Mouse (Mus musculus) myocyte (in vitro differentiated cells): Measurements from ENCODE around the gene Polr1d. TPM values are rescaled to one million over a fixed set of nuclear protein-coding genes. Genes with fewer than 3 reads are reported as not detected.

Source experiments
- H3K27me3 ChIP-seq: one replicate; pipeline ENCODE4 v1.6.1; 2011; ENCODE audit not compliant: control insufficient read depth, insufficient read depth, insufficient read length
- H3K36me3 ChIP-seq: one replicate; pipeline ENCODE4 v1.6.1; 2011; ENCODE audit not compliant: control insufficient read depth, insufficient read depth
- H3K4me2 ChIP-seq: one replicate; pipeline ENCODE4 v1.6.1; 2011; ENCODE audit warnings: low read depth, control low read depth
- H3K4me3 ChIP-seq: one replicate; pipeline ENCODE4 v1.5.1; 2011; ENCODE audit warnings: mild to moderate bottlenecking, control low read depth, moderate library complexity
- H3K79me2 ChIP-seq: one replicate; pipeline ENCODE4 v1.6.1; 2011; ENCODE audit not compliant: control insufficient read depth, insufficient read depth
- H3ac ChIP-seq: one replicate; pipeline ENCODE4 v1.6.1; 2011; ENCODE audit not compliant: control insufficient read depth, insufficient read length
- CEBPB ChIP-seq: IDR thresholded peaks from 2 replicates; pipeline ENCODE4 v1.6.1; 2011; ENCODE audit warnings: mild to moderate bottlenecking, moderate library complexity; ENCODE audit not compliant: poor library complexity, insufficient read depth, severe bottlenecking
- E2F4 ChIP-seq: IDR thresholded peaks from one replicate; pipeline ENCODE4 v1.6.1; 2011; ENCODE audit warnings: mild to moderate bottlenecking, control low read depth, moderate library complexity; ENCODE audit not compliant: insufficient read depth
- MAX ChIP-seq: IDR thresholded peaks from one replicate; pipeline ENCODE4 v1.6.1; 2011; ENCODE audit warnings: low read depth, mild to moderate bottlenecking, control low read depth
- MYOD1 ChIP-seq, 3 experiments: IDR thresholded peaks; one replicate each; pipeline ENCODE4 v1.6.1; 2011; ENCODE audit warnings: control low read depth in 2 of 3, low read depth in 2 of 3, mild to moderate bottlenecking in 2 of 3, moderate library complexity in 1 of 3; ENCODE audit not compliant: insufficient read length in 2 of 3, control insufficient read depth in 1 of 3
- MYOG ChIP-seq, 3 experiments: IDR thresholded peaks; one replicate each; pipeline ENCODE4 v1.6.1; 2011; ENCODE audit warnings: control low read depth in 2 of 3, low read depth in 2 of 3, mild to moderate bottlenecking in 2 of 3; ENCODE audit not compliant: insufficient read length in 2 of 3, control insufficient read depth in 1 of 3, insufficient read depth in 1 of 3
- POLR2A ChIP-seq: IDR thresholded peaks from one replicate; pipeline ENCODE4 v1.6.1; 2011; ENCODE audit warnings: low read depth, mild to moderate bottlenecking, control low read depth, moderate library complexity; ENCODE audit not compliant: insufficient read length
- POLR2AphosphoS2 ChIP-seq: IDR thresholded peaks from one replicate; pipeline ENCODE4 v1.6.1; 2011; ENCODE audit warnings: low read depth, control low read depth; ENCODE audit not compliant: insufficient read length
- REST ChIP-seq: IDR thresholded peaks from one replicate; pipeline ENCODE4 v1.6.1; 2011; ENCODE audit warnings: mild to moderate bottlenecking, control low read depth, moderate library complexity; ENCODE audit not compliant: insufficient read depth, insufficient read length
- SRF ChIP-seq: IDR thresholded peaks from one replicate; pipeline ENCODE4 v1.6.1; 2011; ENCODE audit warnings: low read depth; ENCODE audit not compliant: control insufficient read depth, insufficient read length
- TCF12 ChIP-seq: IDR thresholded peaks from one replicate; pipeline ENCODE4 v1.6.1; 2011; ENCODE audit warnings: mild to moderate bottlenecking, control low read depth; ENCODE audit not compliant: poor library complexity, insufficient read depth, severe bottlenecking
- TCF3 ChIP-seq: IDR thresholded peaks from one replicate; pipeline ENCODE4 v1.6.1; 2011; ENCODE audit warnings: low read depth, control low read depth; ENCODE audit not compliant: insufficient read length
- USF1 ChIP-seq: IDR thresholded peaks from one replicate; pipeline ENCODE4 v1.6.1; 2011; ENCODE audit warnings: low read depth, mild to moderate bottlenecking, control low read depth, moderate library complexity
- polyA plus RNA-seq: library from polyadenylated mRNA; unstranded; fragments of >200 nt; fragmentation: generic; extraction: Trizol; gene quantifications from one replicate; pipeline ENCODE4 v1.2.1, GENCODE M21; 2012; ENCODE audit warnings: missing spikeins

Polr1d gene
- polyA plus RNA-seq, 1 experiment = 92.4 TPM

GRCm38 (mm10) chr5:147056712-147057290, 20.0 kb upstream of the Polr1d start:
- TF ChIP-seq REST = no peak
- TF ChIP-seq USF1 = no peak
- TF ChIP-seq TCF3 = no peak
- no peak for TF ChIP-seq SRF
- no peak for TF ChIP-seq CEBPB
- TF ChIP-seq TCF12 = no peak
- no peak for TF ChIP-seq MYOD1 (IDR thresholded peaks at IDR 0.05; ENCODE audit: control insufficient read depth in 1 of 3, insufficient read length in 2 of 3, low read depth in 2 of 3)
- no peak for TF ChIP-seq MYOG (IDR thresholded peaks at IDR 0.05; ENCODE audit: control insufficient read depth in 1 of 3, insufficient read depth in 1 of 3, insufficient read length in 2 of 3, low read depth in 2 of 3)
- TF ChIP-seq POLR2AphosphoS2 = no peak
- TF ChIP-seq POLR2A = no peak
- no peak for TF ChIP-seq MAX
- TF ChIP-seq E2F4 = no peak
- Histone ChIP-seq H3K4me3 (no peak overlapping the region), H3ac (no peak overlapping the region), H3K4me2 (peak overlapping the region; percentile 67), H3K79me2 (peaks cover 2% of the 10 kb centered on the region), H3K36me3 (no peaks in the 10 kb centered on the region), H3K27me3 (no peaks in the 10 kb centered on the region)

GRCm38 (mm10) chr5:147057626-147058414, 19.0 kb upstream of the Polr1d start:
- Histone ChIP-seq H3K4me2 (peak overlapping the region; percentile 31), H3K27me3 (no peaks in the 10 kb centered on the region), H3ac (no peak overlapping the region), H3K36me3 (no peaks in the 10 kb centered on the region), H3K4me3 (no peak overlapping the region), H3K79me2 (peaks cover 9% of the 10 kb centered on the region)
- no peak for TF ChIP-seq MAX
- TF ChIP-seq SRF = no peak
- TF ChIP-seq USF1 = no peak
- no peak for TF ChIP-seq MYOD1 (IDR thresholded peaks at IDR 0.05; ENCODE audit: control insufficient read depth in 1 of 3, insufficient read length in 2 of 3, low read depth in 2 of 3)
- TF ChIP-seq REST = no peak
- TF ChIP-seq TCF12 = no peak
- TF ChIP-seq TCF3 = no peak
- no peak for TF ChIP-seq MYOG (IDR thresholded peaks at IDR 0.05; ENCODE audit: control insufficient read depth in 1 of 3, insufficient read depth in 1 of 3, insufficient read length in 2 of 3, low read depth in 2 of 3)
- no peak for TF ChIP-seq POLR2A
- TF ChIP-seq E2F4 = no peak
- TF ChIP-seq CEBPB = no peak
- no peak for TF ChIP-seq POLR2AphosphoS2

- H3K79me2 ChIP-seq = peaks cover 9% of the 10 kb centered on the region
- H3ac ChIP-seq = no peak overlapping the region
- H3K27me3 ChIP-seq = no peaks in the 10 kb centered on the region
These were observed 18.2 kb upstream of the Polr1d start for GRCm38 (mm10) chr5:147058661-147059060.

GRCm38 (mm10) chr5:147059319-147059718, 17.5 kb upstream of the Polr1d start:
- Histone ChIP-seq H3K4me2 (no peak overlapping the region), H3K27me3 (no peaks in the 10 kb centered on the region), H3ac (no peak overlapping the region), H3K4me3 (no peak overlapping the region), H3K79me2 (peaks cover 9% of the 10 kb centered on the region), H3K36me3 (no peaks in the 10 kb centered on the region)
- TF ChIP-seq MAX = no peak
- no peak for TF ChIP-seq USF1
- no peak for TF ChIP-seq SRF
- no peak for TF ChIP-seq TCF3
- TF ChIP-seq E2F4 = no peak
- no peak for TF ChIP-seq TCF12
- TF ChIP-seq POLR2AphosphoS2 = no peak
- TF ChIP-seq CEBPB = no peak
- TF ChIP-seq MYOD1 (IDR thresholded peaks at IDR 0.05; ENCODE audit: control insufficient read depth in 1 of 3, insufficient read length in 2 of 3, low read depth in 2 of 3) = no peak
- TF ChIP-seq MYOG (IDR thresholded peaks at IDR 0.05; ENCODE audit: control insufficient read depth in 1 of 3, insufficient read depth in 1 of 3, insufficient read length in 2 of 3, low read depth in 2 of 3) = no peak
- no peak for TF ChIP-seq REST
- no peak for TF ChIP-seq POLR2A

More at GRCm38 (mm10) chr5:147058661-147059060, 18.2 kb upstream of the Polr1d start:
- TF ChIP-seq REST (no peak), CEBPB (no peak), MYOD1 (IDR thresholded peaks at IDR 0.05; ENCODE audit: control insufficient read depth in 1 of 3, insufficient read length in 2 of 3, low read depth in 2 of 3) (no peak)
- H3K4me3 ChIP-seq = no peak overlapping the region
- H3K36me3 ChIP-seq = no peaks in the 10 kb centered on the region
- H3K4me2 ChIP-seq = no peak overlapping the region
